Mouse (Mus musculus): ENCODE data around the gene Tiam1.

- TF ChIP-seq POLR2A (IDR thresholded peaks at IDR 0.05; ENCODE audit: borderline replicate concordance, control insufficient read depth, low read depth, low read length) (no peak), CTCF (IDR thresholded peaks at IDR 0.05; ENCODE audit: control insufficient read depth, insufficient read depth, low read length) (no peak)
Observed at GRCm38 (mm10) chr16:90179892-90180291, 36.3 kb upstream of the Tiam1 start.
